Mouse (Mus musculus): ENCODE data around the gene Mlip. TPM values are rescaled to one million over a fixed set of nuclear protein-coding genes. Genes with fewer than 3 reads are reported as not detected.

Mlip gene
- polyA plus RNA-seq, 1 experiment = not detected

DNA sequence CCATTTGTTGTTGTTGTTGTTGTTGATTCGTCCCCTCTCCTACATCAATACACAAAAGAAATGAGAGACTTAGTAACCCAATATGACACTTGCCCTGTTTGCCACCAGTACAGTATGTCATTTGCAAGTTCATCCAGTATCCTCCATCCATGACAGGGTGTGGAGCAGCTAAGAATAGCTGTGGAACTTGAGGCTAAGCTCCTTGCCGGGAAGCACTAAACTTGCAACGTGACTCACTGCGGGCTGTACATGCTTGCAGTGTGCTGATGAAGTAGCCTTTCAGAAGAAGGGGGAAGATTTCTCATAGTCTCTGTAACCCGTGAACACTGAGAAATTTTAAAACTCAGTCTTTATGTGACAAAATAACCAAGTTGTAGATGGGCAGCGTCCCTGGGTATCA, 42.2 kb downstream of the Mlip start:
- Histone ChIP-seq H3K27me3 (ENCODE audit: control insufficient read depth, insufficient read depth, low read length, poor library complexity, severe bottlenecking) (no peaks in the 10 kb centered on the region), H3K4me1 (ENCODE audit: control insufficient read depth, insufficient read depth, low read length) (no peaks in the 10 kb centered on the region), H3K27ac (ENCODE audit: insufficient read depth, low read length) (no peak overlapping the region), H3K9ac (ENCODE audit: low read depth, poor library complexity, severe bottlenecking) (no peak overlapping the region), H3K36me3 (ENCODE audit: control insufficient read depth, insufficient read depth, low read length, poor library complexity, severe bottlenecking) (no peaks in the 10 kb centered on the region), H3K9me3 (replicated peaks; ENCODE audit: control insufficient read depth, insufficient read depth, low read length, poor library complexity, severe bottlenecking) (no peaks in the 10 kb centered on the region), H3K4me3 (ENCODE audit: low read depth, low read length) (no peak overlapping the region)
- TF ChIP-seq CTCF (IDR thresholded peaks at IDR 0.05; ENCODE audit: low read depth, low read length) (no peak), EP300 (IDR thresholded peaks at IDR 0.05; ENCODE audit: insufficient read depth, low read depth, low read length) (no peak), POLR2A (IDR thresholded peaks at IDR 0.05; ENCODE audit: insufficient read depth, low read length) (no peak)

DNA sequence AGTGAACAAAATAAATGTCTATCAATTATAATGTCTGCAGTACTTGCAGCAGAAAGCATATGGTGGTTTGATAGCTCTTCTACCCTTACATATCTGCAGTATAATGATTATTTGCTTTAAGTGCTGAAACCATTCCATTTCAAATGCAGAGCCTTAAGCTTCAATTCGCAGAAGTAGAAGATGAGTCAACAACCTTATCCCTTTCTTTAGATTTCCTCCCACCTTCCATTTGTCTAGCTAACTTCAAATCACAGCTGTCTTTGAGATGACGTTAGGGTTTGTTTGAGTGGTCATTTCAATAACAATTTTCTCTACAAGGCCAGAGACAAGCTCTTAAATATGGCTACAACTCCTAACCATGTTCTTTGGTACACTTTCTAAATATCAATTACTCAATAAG, 47.4 kb downstream of the Mlip start:
- no peaks in the 10 kb centered on the region for H3K9me3 ChIP-seq (replicated peaks; ENCODE audit: control insufficient read depth, insufficient read depth, low read length, poor library complexity, severe bottlenecking)
- no peak overlapping the region for H3K27ac ChIP-seq (ENCODE audit: insufficient read depth, low read length)
- H3K4me1 ChIP-seq (ENCODE audit: control insufficient read depth, insufficient read depth, low read length) = no peaks in the 10 kb centered on the region
- no peak for TF ChIP-seq POLR2A (IDR thresholded peaks at IDR 0.05; ENCODE audit: insufficient read depth, low read length)
- TF ChIP-seq CTCF (IDR thresholded peaks at IDR 0.05; ENCODE audit: low read depth, low read length) = no peak
- TF ChIP-seq EP300 (IDR thresholded peaks at IDR 0.05; ENCODE audit: insufficient read depth, low read depth, low read length) = no peak
- no peaks in the 10 kb centered on the region for H3K27me3 ChIP-seq (ENCODE audit: control insufficient read depth, insufficient read depth, low read length, poor library complexity, severe bottlenecking)
- H3K36me3 ChIP-seq (ENCODE audit: control insufficient read depth, insufficient read depth, low read length, poor library complexity, severe bottlenecking) = no peaks in the 10 kb centered on the region
- H3K4me3 ChIP-seq (ENCODE audit: low read depth, low read length) = no peak overlapping the region
- H3K9ac ChIP-seq (ENCODE audit: low read depth, poor library complexity, severe bottlenecking) = no peak overlapping the region

DNA sequence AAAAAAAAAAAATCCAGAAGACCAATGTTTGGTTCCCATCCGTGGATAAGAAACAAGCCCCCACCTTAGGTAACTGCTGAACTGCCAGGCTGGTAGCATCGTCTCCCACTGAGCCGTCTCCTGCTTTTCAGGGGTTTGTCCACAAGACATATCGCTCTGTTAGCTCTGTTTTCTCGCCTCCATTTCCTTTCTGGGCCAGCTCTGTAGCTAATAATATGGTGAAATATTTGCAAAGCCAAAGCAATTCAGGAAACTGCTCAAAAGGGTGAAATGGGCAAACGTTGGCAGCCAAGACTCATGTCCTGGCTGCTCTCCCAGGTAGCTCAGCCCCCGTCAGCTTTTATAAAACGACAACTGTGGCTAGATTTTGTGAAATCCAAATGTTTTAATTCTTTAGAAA, 50.4 kb downstream of the Mlip start:
- Histone ChIP-seq H3K36me3 (ENCODE audit: control insufficient read depth, insufficient read depth, low read length, poor library complexity, severe bottlenecking) (no peaks in the 10 kb centered on the region), H3K4me3 (ENCODE audit: low read depth, low read length) (no peak overlapping the region), H3K27ac (ENCODE audit: insufficient read depth, low read length) (no peak overlapping the region), H3K4me1 (ENCODE audit: control insufficient read depth, insufficient read depth, low read length) (no peaks in the 10 kb centered on the region), H3K9ac (ENCODE audit: low read depth, poor library complexity, severe bottlenecking) (no peak overlapping the region), H3K9me3 (replicated peaks; ENCODE audit: control insufficient read depth, insufficient read depth, low read length, poor library complexity, severe bottlenecking) (no peaks in the 10 kb centered on the region; the same call in 1 of the 2 replicates), H3K27me3 (ENCODE audit: control insufficient read depth, insufficient read depth, low read length, poor library complexity, severe bottlenecking) (no peaks in the 10 kb centered on the region)
- TF ChIP-seq CTCF (IDR thresholded peaks at IDR 0.05; ENCODE audit: low read depth, low read length) (no peak), EP300 (IDR thresholded peaks at IDR 0.05; ENCODE audit: insufficient read depth, low read depth, low read length) (no peak), POLR2A (IDR thresholded peaks at IDR 0.05; ENCODE audit: insufficient read depth, low read length) (no peak)

DNA sequence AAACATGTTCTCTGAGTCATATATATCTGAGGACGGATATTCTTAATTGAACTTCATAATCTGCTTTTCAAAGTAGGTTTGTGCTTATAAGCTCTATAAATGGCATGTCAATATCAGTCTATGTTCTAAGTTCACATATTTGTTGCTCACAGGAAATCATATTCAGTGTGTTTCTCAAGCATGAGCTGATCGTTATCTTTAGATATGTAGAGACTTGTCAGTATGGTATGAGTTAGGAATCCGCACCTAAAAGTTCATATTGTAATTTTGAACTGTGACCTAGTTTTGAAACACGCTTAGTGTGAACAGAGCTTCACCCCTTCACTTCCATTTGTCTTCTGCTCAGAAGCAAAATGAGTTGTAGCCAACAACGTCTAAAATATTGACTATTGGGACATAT, 64.8 kb downstream of the Mlip start:
- Histone ChIP-seq H3K9ac (ENCODE audit: low read depth, poor library complexity, severe bottlenecking) (no peak overlapping the region), H3K27me3 (ENCODE audit: control insufficient read depth, insufficient read depth, low read length, poor library complexity, severe bottlenecking) (no peaks in the 10 kb centered on the region), H3K9me3 (replicated peaks; ENCODE audit: control insufficient read depth, insufficient read depth, low read length, poor library complexity, severe bottlenecking) (no peaks in the 10 kb centered on the region), H3K36me3 (ENCODE audit: control insufficient read depth, insufficient read depth, low read length, poor library complexity, severe bottlenecking) (no peaks in the 10 kb centered on the region), H3K4me1 (ENCODE audit: control insufficient read depth, insufficient read depth, low read length) (no peaks in the 10 kb centered on the region), H3K4me3 (ENCODE audit: low read depth, low read length) (no peak overlapping the region), H3K27ac (ENCODE audit: insufficient read depth, low read length) (no peak overlapping the region)
- TF ChIP-seq CTCF (IDR thresholded peaks at IDR 0.05; ENCODE audit: low read depth, low read length) (no peak), POLR2A (IDR thresholded peaks at IDR 0.05; ENCODE audit: insufficient read depth, low read length) (no peak), EP300 (IDR thresholded peaks at IDR 0.05; ENCODE audit: insufficient read depth, low read depth, low read length) (no peak)

DNA sequence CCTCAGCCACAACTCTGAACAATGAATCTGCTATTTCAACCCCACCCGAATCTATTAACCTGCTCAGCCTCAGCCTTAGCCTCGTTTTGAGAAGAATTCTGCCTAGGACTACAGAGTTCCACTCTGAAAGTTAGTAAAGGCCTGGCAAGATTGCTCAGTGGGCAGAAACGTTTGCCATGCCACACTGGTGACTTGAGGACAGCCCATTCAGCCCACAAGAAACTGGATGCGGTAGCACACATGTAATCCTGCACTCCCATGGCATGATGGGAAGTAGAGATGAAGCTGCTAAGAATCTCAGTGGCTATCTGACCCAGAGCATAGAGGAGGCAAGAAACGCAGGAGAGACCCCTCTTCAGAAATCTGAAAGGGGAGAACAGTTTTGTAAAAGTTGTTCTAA, 73.4 kb downstream of the Mlip start:
- Histone ChIP-seq H3K36me3 (ENCODE audit: control insufficient read depth, insufficient read depth, low read length, poor library complexity, severe bottlenecking) (no peaks in the 10 kb centered on the region), H3K4me3 (ENCODE audit: low read depth, low read length) (no peak overlapping the region), H3K27me3 (ENCODE audit: control insufficient read depth, insufficient read depth, low read length, poor library complexity, severe bottlenecking) (no peaks in the 10 kb centered on the region), H3K4me1 (ENCODE audit: control insufficient read depth, insufficient read depth, low read length) (no peaks in the 10 kb centered on the region), H3K27ac (ENCODE audit: insufficient read depth, low read length) (no peak overlapping the region), H3K9me3 (replicated peaks; ENCODE audit: control insufficient read depth, insufficient read depth, low read length, poor library complexity, severe bottlenecking) (no peaks in the 10 kb centered on the region), H3K9ac (ENCODE audit: low read depth, poor library complexity, severe bottlenecking) (no peak overlapping the region)
- no peak for TF ChIP-seq EP300 (IDR thresholded peaks at IDR 0.05; ENCODE audit: insufficient read depth, low read depth, low read length)
- no peak for TF ChIP-seq POLR2A (IDR thresholded peaks at IDR 0.05; ENCODE audit: insufficient read depth, low read length)

DNA sequence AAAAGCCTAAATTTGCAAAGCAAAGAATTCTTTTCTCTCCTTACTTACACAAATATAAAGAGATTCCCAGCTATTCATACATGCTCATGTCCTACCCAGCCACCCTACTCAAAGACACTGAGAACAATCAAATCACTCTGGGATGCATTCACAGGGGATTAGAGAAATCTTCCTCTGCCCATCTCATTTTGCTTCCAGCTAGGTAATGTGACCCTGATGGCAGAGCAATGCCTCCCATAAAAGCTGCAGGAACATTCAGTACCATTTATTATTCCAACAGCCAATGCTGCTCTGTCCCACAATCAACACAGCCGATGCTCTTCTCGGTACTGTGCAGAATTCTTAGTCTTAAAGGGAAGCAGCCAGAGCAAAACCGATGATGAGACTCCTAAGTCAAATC, 74.7 kb downstream of the Mlip start:
- no peaks in the 10 kb centered on the region for H3K4me1 ChIP-seq (ENCODE audit: control insufficient read depth, insufficient read depth, low read length)
- H3K27me3 ChIP-seq (ENCODE audit: control insufficient read depth, insufficient read depth, low read length, poor library complexity, severe bottlenecking) = no peaks in the 10 kb centered on the region
- H3K27ac ChIP-seq (ENCODE audit: insufficient read depth, low read length) = no peak overlapping the region
- no peaks in the 10 kb centered on the region for H3K36me3 ChIP-seq (ENCODE audit: control insufficient read depth, insufficient read depth, low read length, poor library complexity, severe bottlenecking)
- no peak for TF ChIP-seq CTCF (IDR thresholded peaks at IDR 0.05; ENCODE audit: low read depth, low read length)
- TF ChIP-seq EP300 (IDR thresholded peaks at IDR 0.05; ENCODE audit: insufficient read depth, low read depth, low read length) = no peak
- no peak for TF ChIP-seq POLR2A (IDR thresholded peaks at IDR 0.05; ENCODE audit: insufficient read depth, low read length)
- H3K9me3 ChIP-seq (replicated peaks; ENCODE audit: control insufficient read depth, insufficient read depth, low read length, poor library complexity, severe bottlenecking) = no peaks in the 10 kb centered on the region
- H3K4me3 ChIP-seq (ENCODE audit: low read depth, low read length) = no peak overlapping the region
- no peak overlapping the region for H3K9ac ChIP-seq (ENCODE audit: low read depth, poor library complexity, severe bottlenecking)
